Mouse (Mus musculus): ENCODE results near the gene Gas1.

DNA sequence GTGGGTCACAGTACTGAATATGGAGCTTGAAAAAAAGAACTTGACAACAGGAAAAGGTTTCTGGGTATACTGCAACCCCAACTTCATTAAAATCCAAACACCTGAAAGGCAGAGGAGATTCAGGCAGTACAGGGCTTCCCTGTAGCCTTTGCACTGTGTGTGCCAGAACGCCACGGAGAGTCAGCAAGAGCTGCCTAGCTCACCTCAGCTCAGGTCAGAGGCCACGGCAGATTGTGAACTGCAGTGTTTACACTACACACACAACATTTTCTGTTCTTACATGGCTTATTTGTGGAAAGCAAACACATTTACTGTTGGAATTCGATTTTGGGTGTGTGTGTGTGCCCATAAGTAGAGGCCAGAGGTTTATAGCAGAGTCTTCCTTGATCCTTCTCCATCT is 5.2 kb upstream of the Gas1 start:
- TF ChIP-seq CTCF (IDR thresholded peaks at IDR 0.05; ENCODE audit: control insufficient read depth, insufficient read depth, low read length) (no peak), POLR2A (IDR thresholded peaks at IDR 0.05; ENCODE audit: borderline replicate concordance, control insufficient read depth, low read depth, low read length) (no peak)

All from bone marrow, adult 2 months (tissue).